Mouse (Mus musculus) spleen, adult 2 months (tissue): ENCODE results near the gene Srgap2. TPM values are rescaled to one million over a fixed set of nuclear protein-coding genes. Genes with fewer than 3 reads are reported as not detected.
A peak's percentile ranks its signal among the peaks of the same experiment; 100 is the strongest.

Experiments used
- DNase-seq, 2 experiments: peaks; one replicate each; pipeline versions ENCODE4 v3.0.0 to v3.0.0-alpha.2; 2012 to 2021; ENCODE audit warnings: low spot score in 2 of 2, low read depth in 1 of 2
- H3K27ac ChIP-seq: fragments of 200-500 bp; 2 replicates; pipeline ENCODE4 v1.5.1; 2012; ENCODE audit warnings: low read length, inconsistent platforms; ENCODE audit not compliant: insufficient read depth
- H3K27me3 ChIP-seq: fragments of 200-500 bp; 2 replicates; pipeline ENCODE4 v1.6.1; 2012; ENCODE audit warnings: mild to moderate bottlenecking, moderate library complexity, low read length, inconsistent platforms; ENCODE audit not compliant: control insufficient read depth, insufficient read depth
- H3K36me3 ChIP-seq: fragments of 200-500 bp; 2 replicates; pipeline ENCODE4 v1.6.1; 2012; ENCODE audit warnings: mild to moderate bottlenecking, low read length, inconsistent platforms; ENCODE audit not compliant: control insufficient read depth, insufficient read depth
- H3K4me1 ChIP-seq: fragments of 200-500 bp; 2 replicates; pipeline ENCODE4 v1.6.1; 2011; ENCODE audit warnings: inconsistent platforms; ENCODE audit not compliant: control insufficient read depth, insufficient read depth, insufficient read length
- H3K4me3 ChIP-seq: fragments of 200-500 bp; 2 replicates; pipeline ENCODE4 v1.5.1; 2011; ENCODE audit warnings: mild to moderate bottlenecking, inconsistent platforms; ENCODE audit not compliant: insufficient read depth, insufficient read length; ENCODE audit errors: extremely low read depth
- CTCF ChIP-seq: fragments of 200-500 bp; IDR thresholded peaks from 2 replicates; pipeline ENCODE4 v1.5.1; 2011; ENCODE audit warnings: mild to moderate bottlenecking, inconsistent platforms; ENCODE audit not compliant: insufficient read depth, insufficient read length, insufficient replicate concordance; ENCODE audit errors: extremely low read depth
- POLR2A ChIP-seq: fragments of 200-500 bp; IDR thresholded peaks from 2 replicates; pipeline ENCODE4 v1.6.1; 2011; ENCODE audit warnings: low read depth, low read length, inconsistent platforms
- WGBS: fragments of 180-500 bp; shearing (Covaris S2); methylation state at CpG from one replicate; pipeline ENCODE4 v1.1.7; 2018; 5-methylcytosine and 5-hydroxymethylcytosine counted together
- polyA plus RNA-seq: library from polyadenylated mRNA; depleted of rRNA; stranded (reverse); fragments of >200 nt; gene quantifications from 2 replicates; pipeline ENCODE4 v1.2.3, GENCODE M21; 2012

Srgap2 gene
- polyA plus RNA-seq, 1 experiment, result 11.0 TPM

- no peak for TF ChIP-seq POLR2A
- no peak for TF ChIP-seq CTCF
- H3K27ac ChIP-seq, result no peak overlapping the region
- no peak overlapping the region for H3K4me3 ChIP-seq
- 87% methylated on average over 5 of the region's 5 CpGs for WGBS
- no peaks in the 10 kb centered on the region for H3K4me1 ChIP-seq
- H3K36me3 ChIP-seq, result no peaks in the 10 kb centered on the region
- no peak for DNase-seq
- H3K27me3 ChIP-seq, result no peaks in the 10 kb centered on the region
These were observed 14.8 kb upstream of the Srgap2 start for GRCm38 (mm10) chr1:131541903-131542302.

DNA sequence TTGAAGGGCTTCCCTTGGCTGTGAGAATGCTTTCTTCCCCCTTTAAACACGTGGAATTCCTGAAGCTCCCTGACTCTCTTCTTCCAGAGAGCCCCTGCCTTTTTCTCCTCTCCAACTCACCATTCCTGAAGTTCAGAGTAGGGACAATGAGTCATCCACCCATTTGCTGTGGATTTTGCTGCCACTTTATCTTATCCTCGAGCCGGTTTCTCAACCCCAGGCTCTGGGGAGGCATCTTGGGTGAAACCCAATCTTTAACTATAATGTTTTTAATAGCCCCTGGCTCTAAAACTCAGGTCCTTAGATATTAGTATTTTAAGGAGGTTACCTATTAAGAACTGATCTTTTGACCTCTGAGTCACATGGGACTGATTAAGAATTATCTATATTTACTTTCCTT lies 14.3 kb upstream of the Srgap2 start:
- H3K4me3 ChIP-seq, result no peak overlapping the region
- TF ChIP-seq CTCF (no peak), POLR2A (no peak)
- H3K27me3 ChIP-seq, result no peaks in the 10 kb centered on the region
- no peaks in the 10 kb centered on the region for H3K36me3 ChIP-seq
- no peak overlapping the region for H3K27ac ChIP-seq
- no peaks in the 10 kb centered on the region for H3K4me1 ChIP-seq
- no peak for DNase-seq
- 89% methylated on average over 3 of the region's 3 CpGs for WGBS

- Histone ChIP-seq H3K4me3 (no peak overlapping the region), H3K36me3 (no peaks in the 10 kb centered on the region), H3K4me1 (no peaks in the 10 kb centered on the region), H3K27ac (no peak overlapping the region), H3K27me3 (no peaks in the 10 kb centered on the region)
- 90% methylated on average over 5 of the region's 5 CpGs for WGBS
- no peak for TF ChIP-seq CTCF
- no peak for TF ChIP-seq POLR2A
- DNase-seq, result no peak
These were observed 13.6 kb upstream of the Srgap2 start for GRCm38 (mm10) chr1:131540795-131541194.

DNA sequence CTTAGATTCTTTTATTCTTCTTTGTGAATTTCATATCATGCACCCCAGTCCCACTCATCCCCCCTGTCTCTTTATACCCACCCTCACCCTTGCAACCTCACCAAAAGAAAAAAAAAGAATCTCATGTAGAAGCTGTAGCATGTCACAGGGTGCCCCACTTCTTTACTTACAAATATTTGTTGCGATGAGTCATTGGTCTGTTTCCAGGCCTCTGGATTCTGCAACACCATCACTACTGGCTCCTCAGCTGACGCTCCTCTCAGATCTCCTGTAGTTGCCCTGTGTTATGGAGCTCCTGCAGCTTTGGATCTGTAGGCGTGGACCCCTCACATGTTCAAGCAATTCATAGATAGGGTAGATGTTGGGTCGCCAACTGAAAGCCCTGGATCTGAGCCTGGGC lies 12.6 kb upstream of the Srgap2 start:
- no peak overlapping the region for H3K4me3 ChIP-seq
- H3K27ac ChIP-seq, result no peak overlapping the region
- H3K4me1 ChIP-seq, result no peaks in the 10 kb centered on the region
- TF ChIP-seq POLR2A, result no peak
- TF ChIP-seq CTCF, result no peak
- 94% methylated on average over 4 of the region's 4 CpGs for WGBS
- no peaks in the 10 kb centered on the region for H3K27me3 ChIP-seq
- DNase-seq, result no peak
- no peaks in the 10 kb centered on the region for H3K36me3 ChIP-seq

DNA sequence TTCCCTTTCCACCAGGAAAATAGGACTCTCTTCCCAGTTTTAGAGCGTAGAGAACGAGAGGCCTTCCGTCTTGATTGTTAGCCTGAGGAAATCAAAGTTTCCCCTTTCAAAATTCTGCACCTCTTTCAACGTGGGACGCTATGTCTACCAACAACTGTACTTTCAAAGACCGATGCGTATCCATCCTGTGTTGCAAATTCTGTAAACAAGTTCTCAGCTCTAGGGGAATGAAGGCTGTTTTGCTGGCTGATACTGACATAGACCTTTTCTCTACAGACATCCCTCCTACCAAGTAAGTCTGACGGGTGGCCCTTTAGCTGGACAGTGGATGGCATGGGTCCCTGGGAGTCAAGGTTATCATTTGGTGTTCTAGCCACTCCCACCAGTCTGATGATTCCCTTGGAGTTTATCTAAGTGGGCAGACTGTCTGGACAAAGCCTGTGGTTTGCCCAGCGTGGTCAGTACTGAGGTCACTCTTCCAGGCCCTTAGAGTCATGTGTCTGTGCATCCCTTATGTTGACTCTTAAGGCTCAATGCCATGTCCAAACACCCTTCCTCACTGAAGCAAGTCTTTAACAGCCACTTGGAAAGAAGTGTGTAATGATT lies 1.5 kb upstream of the Srgap2 start:
- DNase-seq, result no peak
- Histone ChIP-seq H3K27ac (no peak overlapping the region), H3K4me3 (peak overlapping the region; percentile 80; the same call in 1 of the 2 replicates), H3K36me3 (no peaks in the 10 kb centered on the region), H3K27me3 (no peaks in the 10 kb centered on the region), H3K4me1 (peaks cover 9% of the 10 kb centered on the region)
- TF ChIP-seq POLR2A (no peak), CTCF (no peak)
- WGBS, result 5% methylated on average over 9 of the region's 9 CpGs

DNA sequence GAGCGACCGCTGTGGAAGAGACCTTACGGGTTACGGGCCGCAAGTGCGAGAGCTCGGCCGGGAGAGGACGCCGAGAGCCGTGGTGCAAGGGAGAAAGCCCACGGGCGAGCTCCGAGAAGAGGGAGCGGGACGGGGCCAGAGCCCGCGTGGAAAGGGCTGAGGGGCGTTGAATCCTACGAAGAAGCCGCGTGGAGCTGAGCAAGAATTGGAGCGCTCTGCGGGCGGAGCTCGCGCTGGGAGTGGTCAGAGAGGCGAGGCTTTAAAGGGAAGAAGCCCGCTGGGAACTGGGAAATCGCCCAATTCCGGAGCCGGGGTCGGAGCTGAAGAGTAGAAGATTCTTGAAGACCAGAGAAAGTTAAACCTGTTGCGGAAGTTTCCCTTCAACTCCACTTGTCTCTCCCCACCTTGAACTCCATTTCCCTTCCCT lies 942 bp upstream of the Srgap2 start:
- Histone ChIP-seq H3K36me3 (no peaks in the 10 kb centered on the region), H3K27me3 (no peaks in the 10 kb centered on the region), H3K4me1 (peaks cover 9% of the 10 kb centered on the region), H3K4me3 (peak overlapping the region; percentile 80), H3K27ac (peak overlapping the region; percentile 14; the same call in 1 of the 2 replicates)
- no peak for DNase-seq
- TF ChIP-seq POLR2A (no peak), CTCF (no peak)
- WGBS, result 1% methylated on average over 34 of the region's 34 CpGs
